Mouse (Mus musculus) T-helper 17 cell (primary cell): ENCODE data around the gene Gfod1.

Source experiments
- in situ Hi-C, 2 experiments: fragments of 300-600 bp; cut with MboI, MseI; formaldehyde crosslinking; loops; 1 replicate in 1 of 2; 2 replicates in 1 of 2; pipeline ENCODE4 v1.15.1; 2025; ENCODE audit warnings: high pct_unique_total_duplicates in 2 of 2

Gfod1 gene

GRCm38 (mm10) chr13:43208914-43209439, 95.0 kb downstream of the Gfod1 start:
- in situ Hi-C loops: no loop called here

GRCm38 (mm10) chr13:43206118-43206683, 97.8 kb downstream of the Gfod1 start:
- in situ Hi-C loops: no loop called here

GRCm38 (mm10) chr13:43203641-43204040, 100.3 kb downstream of the Gfod1 start:
- in situ Hi-C loops: loop anchor here in 1 of 2 experiments (5.0 kb wide), 1 partner anchor 119 kb away; no protein-coding TSS in a partner anchor

GRCm38 (mm10) chr13:43203234-43203633, 100.7 kb downstream of the Gfod1 start:
- in situ Hi-C loops: loop anchor here in 1 of 2 experiments (5.0 kb wide), 1 partner anchor 119 kb away; no protein-coding TSS in a partner anchor

DNA sequence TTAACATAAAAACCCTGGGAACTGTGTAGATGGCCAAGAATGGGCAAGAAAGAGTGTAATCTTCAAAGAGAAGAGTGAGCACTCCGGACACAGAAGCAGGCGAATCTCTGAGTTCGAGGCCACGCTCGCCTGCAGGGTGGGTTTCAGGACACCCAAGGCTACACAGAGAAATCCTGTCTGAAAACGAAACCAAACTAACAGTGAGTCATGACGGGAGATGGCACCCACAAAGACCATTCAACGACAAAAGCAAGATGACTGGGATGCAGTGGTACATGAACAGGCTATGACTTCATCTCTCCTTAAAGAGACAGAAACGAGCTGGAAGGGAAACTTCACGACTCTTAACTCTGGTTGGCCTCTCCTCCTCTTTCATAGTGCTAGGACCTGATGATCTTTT, 101.6 kb downstream of the Gfod1 start:
- in situ Hi-C loops: loop anchor here in 1 of 2 experiments (5.0 kb wide), 1 partner anchor 120 kb away; no protein-coding TSS in a partner anchor

DNA sequence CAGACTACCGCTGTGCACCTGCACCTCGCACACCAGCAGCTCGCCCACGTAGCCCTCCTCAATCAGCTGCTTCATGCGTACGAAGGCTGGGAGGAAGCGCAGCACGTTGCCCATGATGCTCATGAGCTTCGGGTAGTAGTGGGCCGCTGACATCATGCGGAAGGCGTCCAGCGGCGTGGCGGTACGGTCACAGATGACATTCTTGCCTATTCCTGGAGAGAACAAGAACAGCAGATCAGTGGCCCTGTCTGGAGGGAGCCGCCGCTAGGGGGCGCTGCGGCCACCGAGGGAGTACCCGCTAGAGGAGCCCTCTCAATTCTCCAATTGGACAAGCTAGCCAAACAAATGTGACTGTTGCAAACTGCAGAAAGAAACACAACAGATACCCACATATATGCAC, 102.9 kb downstream of the Gfod1 start:
- in situ Hi-C loops: loop anchor here in 1 of 2 experiments (5.0 kb wide), 1 partner anchor 121 kb away; no protein-coding TSS in a partner anchor

- in situ Hi-C loops: loop anchor here in 1 of 2 experiments (5.0 kb wide), 1 partner anchor 122 kb away; no protein-coding TSS in a partner anchor
These were observed 103.5 kb downstream of the Gfod1 start for GRCm38 (mm10) chr13:43200473-43200872.

DNA sequence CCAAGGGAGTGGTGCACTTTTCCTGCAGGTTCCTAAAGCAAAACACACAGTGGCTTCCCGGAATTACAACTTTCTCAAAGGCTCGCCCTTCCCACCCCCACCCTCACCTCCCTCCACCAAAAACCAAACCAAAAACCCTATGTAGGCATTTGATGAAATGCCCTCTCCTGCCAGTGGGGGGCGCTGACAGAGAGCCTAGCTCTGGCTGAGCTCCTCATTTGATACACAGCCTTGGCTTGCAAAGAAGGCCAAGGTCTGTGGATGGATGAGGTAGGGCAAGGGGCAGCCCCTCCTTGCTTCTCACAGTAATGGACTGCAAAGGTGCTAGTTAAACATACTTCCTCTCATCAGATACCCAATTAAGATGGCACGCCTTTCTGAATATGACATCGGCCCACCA, 104.2 kb downstream of the Gfod1 start:
- in situ Hi-C loops: loop anchor here (5.0 to 25.0 kb wide), 4 partner anchors 113 to 538 kb away; partner anchors contain the start of gene Mcur1 (in 1 of the 2)

DNA sequence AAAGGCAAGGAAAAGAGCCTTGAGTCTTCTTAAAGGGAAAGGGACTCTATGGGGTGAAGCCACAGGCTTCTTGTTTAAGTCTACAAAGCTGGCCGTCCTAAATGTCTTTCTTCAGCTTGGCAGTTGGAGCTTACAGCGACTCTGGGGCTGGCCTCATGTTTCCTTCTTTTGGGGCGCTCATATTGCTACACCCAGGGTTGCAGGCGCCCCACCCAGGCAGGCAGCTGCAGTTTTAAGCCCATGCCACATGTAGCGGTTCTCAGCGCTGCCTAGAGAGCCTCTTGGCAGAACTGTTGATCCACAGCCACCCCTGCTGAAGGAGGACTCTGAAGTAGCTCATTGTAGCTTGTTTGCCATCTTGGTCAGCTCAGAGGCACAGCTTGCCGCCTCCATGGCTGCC, 104.7 kb downstream of the Gfod1 start:
- in situ Hi-C loops: loop anchor here in 1 of 2 experiments (5.0 to 25.0 kb wide), 3 partner anchors 113 to 538 kb away; partner anchors contain the start of gene Mcur1

GRCm38 (mm10) chr13:43197187-43197586, 106.8 kb downstream of the Gfod1 start:
- in situ Hi-C loops: loop anchor here in 1 of 2 experiments (5.0 to 25.0 kb wide), 3 partner anchors 115 to 540 kb away; partner anchors contain the start of gene Mcur1

DNA sequence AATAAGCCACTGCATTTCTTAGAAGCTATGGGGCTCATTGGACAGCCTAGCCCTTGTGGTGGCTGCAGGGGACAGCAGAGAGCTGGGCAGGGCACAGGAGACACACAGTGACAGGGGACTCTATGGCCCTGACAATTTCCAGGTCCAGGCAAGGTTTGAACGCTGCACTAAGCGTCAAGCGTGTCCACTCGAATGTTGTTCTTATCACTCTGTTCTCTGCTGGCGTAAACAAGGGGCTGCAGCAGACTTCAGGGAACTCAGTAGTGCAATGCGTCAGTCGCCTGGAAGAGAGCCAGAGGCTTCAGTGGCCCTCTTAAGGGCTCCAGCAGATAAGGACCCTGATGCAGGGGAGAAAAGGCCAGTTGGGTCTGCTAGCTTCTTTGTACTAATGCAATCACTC, 108.0 kb downstream of the Gfod1 start:
- in situ Hi-C loops: loop anchor here in 1 of 2 experiments (5.0 to 25.0 kb wide), 3 partner anchors 116 to 541 kb away; partner anchors contain the start of gene Mcur1

- in situ Hi-C loops: loop anchor here in 1 of 2 experiments (25.0 kb wide), 2 partner anchors 368 to 543 kb away; partner anchors contain the start of gene Mcur1
These were observed 110.0 kb downstream of the Gfod1 start for GRCm38 (mm10) chr13:43193932-43194331.

DNA sequence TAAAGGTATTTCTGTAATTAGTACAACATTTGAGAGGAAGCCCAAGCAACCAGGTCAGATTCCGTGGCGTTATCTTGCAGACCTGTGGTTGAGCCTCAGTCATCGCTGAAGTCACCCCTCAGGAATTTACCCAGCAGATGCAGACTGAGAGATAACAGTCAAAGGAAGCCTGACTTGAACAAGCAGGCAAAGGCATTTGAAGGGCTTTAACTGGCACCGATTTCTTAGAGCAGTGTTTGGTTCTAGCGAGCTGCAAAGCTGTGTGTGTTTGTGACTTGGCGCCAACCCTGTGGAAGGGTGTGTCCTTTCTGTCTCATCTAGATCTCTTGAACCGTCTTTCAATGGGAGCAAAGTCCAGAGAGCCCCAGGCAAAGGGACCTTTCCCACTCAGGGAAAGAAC, 110.7 kb downstream of the Gfod1 start:
- in situ Hi-C loops: loop anchor here in 1 of 2 experiments (25.0 kb wide), 2 partner anchors 369 to 544 kb away; partner anchors contain the start of gene Mcur1

DNA sequence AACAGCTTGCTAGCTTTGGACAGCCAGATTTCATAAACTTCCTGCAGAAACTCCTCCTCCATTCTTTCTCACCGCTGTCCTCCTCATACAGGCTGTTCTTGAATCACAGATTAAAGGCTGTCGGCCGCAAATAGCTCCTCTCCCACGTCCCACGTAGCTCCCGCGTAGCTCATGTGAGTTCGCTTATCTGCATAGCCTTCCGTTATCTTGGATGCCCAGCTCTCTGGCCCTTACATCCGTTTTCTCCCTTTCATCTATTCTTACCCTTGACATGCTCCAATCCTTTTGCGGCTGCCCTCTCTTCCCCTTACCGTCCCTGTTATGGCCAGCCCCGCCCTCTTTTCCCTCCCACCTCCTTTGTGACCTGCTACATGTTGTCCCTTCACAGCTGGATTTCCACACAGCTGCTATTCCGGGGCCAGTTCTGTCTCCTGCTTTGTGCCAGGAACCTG, 112.2 kb downstream of the Gfod1 start:
- in situ Hi-C loops: loop anchor here in 1 of 2 experiments (25.0 kb wide), 2 partner anchors 371 to 546 kb away; partner anchors contain the start of gene Mcur1

- in situ Hi-C loops: loop anchor here in 1 of 2 experiments (25.0 kb wide), 2 partner anchors 371 to 546 kb away; partner anchors contain the start of gene Mcur1
These were observed 112.7 kb downstream of the Gfod1 start for GRCm38 (mm10) chr13:43191290-43191689.

DNA sequence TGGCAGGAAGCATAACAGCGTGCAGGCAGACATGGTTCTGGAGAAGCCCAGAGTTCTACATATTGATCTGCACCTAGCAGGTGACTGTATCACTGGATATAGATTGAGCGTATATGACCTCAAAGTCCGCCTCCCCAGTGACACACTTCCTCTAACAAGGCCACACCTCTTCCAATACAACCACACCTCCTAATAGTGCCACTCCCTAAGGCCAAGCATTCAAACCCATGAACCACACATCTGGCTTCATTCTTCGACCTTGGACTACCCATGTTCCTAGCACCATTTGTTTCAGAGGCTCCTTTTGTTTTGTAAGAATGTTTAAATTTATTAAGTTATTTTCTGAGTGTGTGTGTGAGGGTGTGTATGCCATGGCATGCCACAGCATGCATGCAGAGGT, 116.2 kb downstream of the Gfod1 start:
- in situ Hi-C loops: loop anchor here in 1 of 2 experiments (25.0 kb wide), 2 partner anchors 375 to 550 kb away; partner anchors contain the start of gene Mcur1

DNA sequence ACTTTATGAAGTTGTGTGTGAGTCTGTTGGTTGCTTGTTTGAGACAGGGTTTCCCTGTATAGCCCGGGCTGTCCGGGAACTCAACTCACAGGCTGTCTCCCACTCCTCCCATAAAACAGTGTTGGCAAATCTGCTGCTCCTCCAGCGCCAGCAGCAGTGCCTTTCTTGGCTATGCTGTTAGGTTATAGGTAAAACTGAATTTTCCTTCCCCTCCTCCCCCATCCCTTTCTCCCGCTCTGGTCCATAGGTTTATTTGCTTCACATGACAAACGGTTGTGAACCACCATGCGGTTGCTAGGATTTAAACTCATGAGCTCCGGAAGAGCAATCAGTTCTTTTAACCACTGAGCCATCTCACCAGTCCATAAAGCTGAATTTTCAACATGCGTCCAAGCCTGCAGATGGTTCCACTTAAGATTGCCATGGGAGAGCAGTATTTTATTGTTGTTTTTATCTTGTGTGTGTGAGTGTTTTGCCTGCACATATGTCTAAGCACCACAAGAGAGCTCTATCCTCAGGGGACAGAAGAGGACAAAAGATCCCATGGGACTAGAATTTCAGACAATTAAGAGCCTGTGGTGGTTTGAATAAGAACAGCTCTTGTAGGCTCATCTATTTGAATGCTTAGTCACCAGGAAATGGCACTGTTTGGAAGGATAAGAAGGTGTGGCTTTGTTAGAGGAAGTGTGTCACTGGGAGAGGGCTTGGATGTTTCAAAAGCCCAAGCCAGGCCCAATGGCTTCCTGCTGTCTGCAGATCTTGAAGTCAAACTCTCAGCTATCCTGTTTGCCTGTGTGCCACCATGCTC, 120.5 kb downstream of the Gfod1 start:
- in situ Hi-C loops: loop anchor here in 1 of 2 experiments (5.0 to 25.0 kb wide), 3 partner anchors 214 to 554 kb away; partner anchors contain the start of genes Mcur1 and Nol7

DNA sequence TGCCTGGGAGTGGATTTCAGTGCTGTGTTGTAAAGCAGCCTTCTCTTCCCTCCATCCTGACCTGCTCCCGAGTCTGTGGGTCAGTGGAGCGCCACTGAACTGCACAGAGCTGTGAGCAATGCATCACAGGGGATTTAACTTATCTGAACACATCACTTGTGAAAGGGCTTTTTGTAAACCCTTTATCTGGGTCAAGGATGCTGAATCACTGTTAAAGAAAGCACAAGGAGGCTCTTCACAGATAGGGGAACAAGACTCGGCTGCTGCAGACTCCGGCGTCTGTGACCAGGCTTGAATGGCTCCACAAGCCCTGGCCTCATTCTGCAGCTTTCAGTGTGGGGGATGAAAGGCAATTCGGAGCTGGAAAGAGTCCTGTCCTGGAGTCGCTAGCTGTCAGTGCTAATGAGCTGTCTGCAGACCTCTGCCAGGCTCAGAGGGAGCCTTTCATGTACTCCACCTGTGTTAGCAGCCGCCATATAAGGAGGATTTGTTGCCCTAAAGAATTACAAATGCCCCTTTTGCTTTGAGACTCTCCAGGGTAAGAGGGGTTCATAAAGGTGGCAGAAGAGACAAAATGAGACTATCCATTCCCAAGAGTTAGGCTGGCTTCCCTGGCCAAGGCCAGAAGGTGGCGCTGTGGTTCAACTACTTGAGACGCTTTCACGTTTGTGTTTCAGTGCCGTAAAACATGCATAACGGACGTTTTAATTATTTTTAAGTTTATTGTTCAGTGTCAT, 121.3 kb downstream of the Gfod1 start:
- in situ Hi-C loops: loop anchor here in 1 of 2 experiments (5.0 to 25.0 kb wide), 3 partner anchors 215 to 555 kb away; partner anchors contain the start of genes Mcur1 and Nol7

DNA sequence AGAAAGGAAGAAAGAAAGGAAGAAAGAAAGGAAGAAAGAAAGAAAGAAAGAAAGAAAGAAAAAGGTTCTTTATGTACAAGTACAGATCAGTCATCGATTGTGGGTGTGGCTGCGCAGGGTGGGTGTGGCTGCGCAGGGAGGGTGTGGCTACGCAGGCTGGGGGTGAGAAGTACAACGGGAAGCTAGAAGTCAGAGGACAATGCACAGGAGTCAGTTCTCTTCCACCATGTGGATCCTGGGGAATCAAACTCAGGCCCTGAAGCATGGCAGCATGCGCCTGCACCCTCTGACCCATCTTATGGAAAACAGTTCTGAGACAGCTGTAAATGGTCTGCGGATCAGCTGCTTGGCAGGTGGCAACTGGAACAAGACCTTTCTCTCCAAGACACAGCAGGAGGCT, 122.9 kb downstream of the Gfod1 start:
- in situ Hi-C loops: loop anchor here in 1 of 2 experiments (5.0 to 25.0 kb wide), 3 partner anchors 216 to 556 kb away; partner anchors contain the start of genes Mcur1 and Nol7

- in situ Hi-C loops: loop anchor here (5.0 to 25.0 kb wide), 4 partner anchors 145 to 560 kb away; partner anchors contain the start of gene Mcur1 (in 1 of the 2)
These were observed 126.7 kb downstream of the Gfod1 start for GRCm38 (mm10) chr13:43177317-43177716.
